Mouse (Mus musculus) embryo, embryonic 11.5 days (tissue): Measurements from ENCODE around the gene Syt16.
A peak's percentile ranks its signal among the peaks of the same experiment; 100 is the strongest.

Source experiments
- DNase-seq: peaks from one replicate; pipeline ENCODE4 v3.0.0-alpha.2; 2012; ENCODE audit warnings: low read depth, low spot score

Syt16 gene

DNA sequence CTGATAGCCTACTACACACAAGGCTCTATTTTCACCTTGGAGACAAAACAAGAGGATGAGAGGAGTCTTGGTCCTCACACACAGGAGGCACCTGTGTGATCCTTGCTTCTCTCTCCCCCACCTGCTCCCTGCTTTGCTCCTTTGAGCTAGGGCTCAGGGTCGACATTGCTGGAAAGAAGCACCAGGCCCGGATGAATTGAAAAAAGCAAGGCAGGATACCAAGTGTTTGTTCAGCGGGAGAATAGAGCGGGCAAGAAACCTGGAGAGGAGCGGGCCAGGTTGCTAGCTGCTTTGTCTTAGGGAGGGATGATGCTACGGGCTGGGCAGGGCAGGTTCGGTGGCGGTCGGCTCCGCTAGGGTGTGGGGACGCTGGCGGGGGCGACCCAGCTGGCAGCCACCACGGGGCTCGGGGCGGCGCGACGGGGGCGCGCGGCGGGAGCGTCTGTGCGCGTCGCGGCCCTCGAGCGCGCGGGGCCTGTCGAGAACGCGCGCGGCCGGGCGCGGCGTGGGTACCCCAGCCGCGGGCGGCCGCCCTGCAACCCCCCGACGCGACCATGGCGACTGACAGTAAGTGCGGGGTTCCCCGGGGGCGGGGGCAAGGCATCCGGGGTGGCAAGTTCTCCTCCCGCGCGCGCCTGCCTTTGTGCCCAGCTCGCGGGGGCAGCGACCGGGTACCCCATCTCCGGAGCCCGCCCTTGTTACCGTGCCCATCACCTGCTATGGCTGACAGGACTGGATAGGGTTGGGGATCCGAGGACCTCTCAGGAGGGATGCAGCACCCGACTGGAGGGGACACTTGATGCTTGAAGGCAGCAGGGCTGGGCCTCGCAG lies at the start of gene Syt16:
Gene Syt16 (plus strand): TSS at position 365 of the 831 bp plus-strand sequence.
- no peak for DNase-seq

GRCm38 (mm10) chr12:73948415-73948814 lies 49.0 kb upstream of the Syt16 start:
- DNase-seq: no peak

DNA sequence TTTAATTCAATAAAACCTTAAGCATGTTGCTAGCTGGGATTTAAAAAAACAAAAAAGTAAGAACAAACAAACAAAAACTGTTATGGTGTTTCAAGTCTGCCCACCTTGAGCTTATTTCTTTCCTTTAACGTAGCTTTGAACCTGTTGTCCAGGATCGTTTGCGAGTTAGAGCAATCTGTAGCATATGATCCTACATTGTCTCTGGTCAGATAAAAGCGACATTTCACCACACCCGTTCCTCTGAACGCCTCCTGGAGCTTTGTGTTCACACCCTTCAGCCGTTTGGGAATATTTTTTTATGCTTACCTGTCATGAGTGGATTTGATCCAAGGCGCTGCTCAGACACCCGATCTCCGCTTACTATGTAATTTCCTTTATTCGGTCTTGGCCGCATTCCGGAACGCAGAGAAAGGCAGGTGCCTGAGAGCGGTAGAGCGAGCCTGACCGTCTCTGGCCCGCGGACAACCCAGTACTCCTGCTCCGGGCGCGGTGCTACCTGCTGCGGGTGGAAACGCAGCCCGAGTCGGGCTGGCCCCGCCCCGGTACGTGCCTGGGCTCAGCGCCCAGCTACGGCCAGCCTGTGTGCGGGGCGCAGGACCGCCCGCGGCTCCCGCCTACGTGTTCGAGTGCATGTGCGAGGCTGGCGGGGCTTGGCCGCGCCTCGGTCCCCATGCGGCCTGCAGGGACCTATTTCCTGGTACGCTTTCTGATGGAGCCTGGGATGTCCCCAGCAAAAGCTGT lies 48.0 kb upstream of the Syt16 start:
- no peak for DNase-seq

DNA sequence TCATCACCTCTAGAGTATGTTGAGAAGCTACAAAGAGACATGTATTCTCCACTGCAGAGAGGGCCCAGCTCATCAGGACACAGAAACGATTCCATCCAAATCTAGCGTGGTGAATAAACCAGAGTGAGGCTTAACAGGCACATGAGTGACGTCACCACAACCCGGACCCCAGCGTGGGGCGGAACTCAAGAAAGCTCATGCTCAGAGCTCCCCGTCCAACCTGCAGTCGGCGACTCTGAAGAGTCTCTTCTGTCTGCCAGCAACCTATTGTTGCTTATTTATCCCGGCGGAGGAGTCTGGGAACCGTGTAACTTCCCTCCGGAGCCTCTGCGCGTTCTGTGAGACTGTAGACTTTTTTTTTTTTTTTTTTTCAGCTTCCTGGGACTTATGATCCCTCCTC lies 44.6 kb upstream of the Syt16 start:
- peak; percentile 41 for DNase-seq

- no peak for DNase-seq
These were observed 43.9 kb upstream of the Syt16 start for GRCm38 (mm10) chr12:73953420-73954186.

- no peak for DNase-seq
These were observed 42.7 kb upstream of the Syt16 start for GRCm38 (mm10) chr12:73954785-73955184.

GRCm38 (mm10) chr12:73957676-73958075 lies 39.8 kb upstream of the Syt16 start:
- DNase-seq: no peak

- DNase-seq: no peak
These were observed 38.6 kb upstream of the Syt16 start for GRCm38 (mm10) chr12:73958830-73959229.

DNA sequence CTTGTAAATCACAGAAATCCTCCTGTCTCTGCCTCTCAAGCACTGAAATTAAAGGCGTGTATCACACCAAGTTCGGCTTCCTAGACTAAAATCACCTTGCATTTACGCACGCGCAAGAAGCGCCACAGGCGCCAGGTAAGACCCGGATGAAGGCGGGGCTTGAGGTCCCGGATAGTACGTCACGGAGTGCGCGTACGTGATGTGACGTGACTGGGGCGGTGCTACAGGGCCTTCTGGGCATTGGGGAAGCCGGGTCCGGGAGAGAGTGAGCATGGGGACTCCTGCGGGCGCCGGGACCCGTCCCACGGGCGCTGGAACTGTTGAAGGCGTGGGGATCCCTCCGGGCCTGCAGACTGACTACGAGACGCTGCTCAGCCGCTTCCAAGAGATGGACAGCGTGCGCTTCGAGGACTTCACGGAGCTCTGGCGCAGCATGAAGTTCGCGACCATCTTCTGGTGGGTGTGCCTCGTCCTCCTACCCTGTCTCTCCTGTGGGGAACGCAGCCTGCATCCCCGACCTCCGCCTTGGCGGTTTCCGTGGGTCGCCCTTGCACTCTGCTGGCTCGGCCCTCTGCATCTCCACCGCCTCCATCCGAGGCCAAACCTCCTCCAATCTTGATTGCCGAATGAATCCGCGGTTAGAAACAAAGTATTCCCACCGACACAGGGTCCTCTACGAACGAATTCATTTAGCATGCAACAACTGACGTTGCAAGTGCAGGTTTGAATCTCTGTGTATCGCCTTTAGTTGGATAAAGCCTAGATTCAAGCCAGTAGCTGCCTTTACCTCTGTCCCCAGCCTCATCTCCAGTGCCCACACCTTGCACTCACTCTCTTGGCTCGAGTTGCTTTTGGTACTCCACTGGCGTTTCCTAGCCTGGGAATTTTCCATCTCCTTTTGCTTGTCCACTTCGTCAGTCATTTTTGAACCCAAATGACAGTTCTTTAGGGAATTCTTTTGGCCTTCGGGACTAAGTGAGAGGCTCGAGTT lies 32.9 kb upstream of the Syt16 start, which contains the start of gene Snapc1:
Gene Snapc1 (plus strand): TSS at position 191 of the 991 bp plus-strand sequence.
- DNase-seq: peak; percentile 96

DNA sequence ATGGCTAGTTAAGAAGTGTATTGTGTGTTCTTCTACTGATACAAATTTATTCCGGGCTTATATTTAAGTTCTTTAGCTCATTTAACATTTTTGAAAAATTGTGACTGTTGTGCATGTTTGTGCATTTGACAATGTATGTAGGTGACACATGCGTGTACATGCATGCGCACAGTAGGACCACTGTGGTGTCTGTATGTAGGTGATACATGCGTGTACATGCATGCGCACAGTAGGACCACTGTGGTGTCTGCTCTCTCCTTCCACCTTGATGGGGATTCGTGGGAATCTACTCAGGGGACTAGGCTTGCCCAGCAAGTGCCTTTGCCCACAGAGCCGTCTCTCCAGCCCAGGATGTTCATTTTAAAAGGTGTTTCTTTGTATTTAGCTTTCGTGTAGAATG lies 28.3 kb upstream of the Syt16 start:
- DNase-seq: no peak

- DNase-seq: no peak
These were observed 22.9 kb upstream of the Syt16 start for GRCm38 (mm10) chr12:73974584-73974983.

GRCm38 (mm10) chr12:73978144-73978543 lies 19.3 kb upstream of the Syt16 start:
- no peak for DNase-seq

GRCm38 (mm10) chr12:73979667-73980066 lies 17.8 kb upstream of the Syt16 start:
- no peak for DNase-seq

- no peak for DNase-seq
These were observed 14.9 kb upstream of the Syt16 start for GRCm38 (mm10) chr12:73982533-73982932.

- DNase-seq: no peak
These were observed 11.2 kb upstream of the Syt16 start for GRCm38 (mm10) chr12:73986299-73986698.

GRCm38 (mm10) chr12:73988393-73989008 lies 9.0 kb upstream of the Syt16 start:
- no peak for DNase-seq

- no peak for DNase-seq
These were observed 7.9 kb upstream of the Syt16 start for GRCm38 (mm10) chr12:73989594-73989993.

GRCm38 (mm10) chr12:73996906-73997296 lies 560 bp upstream of the Syt16 start:
- DNase-seq: no peak

DNA sequence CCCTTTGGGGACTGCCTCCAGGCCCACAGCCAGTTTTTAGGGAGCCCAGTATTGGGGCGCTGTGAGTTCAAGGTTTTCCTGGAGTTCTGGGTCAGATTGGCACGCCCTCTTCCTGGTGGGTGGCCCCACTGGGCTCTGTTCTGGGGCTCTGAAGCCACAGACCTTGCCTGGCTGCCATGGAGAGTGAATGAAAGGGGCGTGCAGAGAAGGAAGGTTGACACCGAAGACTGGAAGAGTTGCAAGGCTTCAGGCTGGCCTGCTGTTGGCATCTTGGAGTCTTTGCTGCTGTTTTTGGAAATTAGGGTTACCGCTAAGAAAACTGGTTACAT lies 631 bp downstream of the Syt16 start:
- DNase-seq: no peak

- DNase-seq: no peak
These were observed 5.0 kb downstream of the Syt16 start for GRCm38 (mm10) chr12:74002449-74002848.
